Mouse (Mus musculus): ENCODE results near the gene Tspan2.

Tspan2 gene

GRCm38 (mm10) chr3:102735031-102735558, 766 bp downstream of the Tspan2 start:
- 2% methylated on average over 33 of the region's 33 CpGs for WGBS

GRCm38 (mm10) chr3:102735638-102736037, 1.3 kb downstream of the Tspan2 start:
- 56% methylated on average over 6 of the region's 6 CpGs for WGBS

DNA sequence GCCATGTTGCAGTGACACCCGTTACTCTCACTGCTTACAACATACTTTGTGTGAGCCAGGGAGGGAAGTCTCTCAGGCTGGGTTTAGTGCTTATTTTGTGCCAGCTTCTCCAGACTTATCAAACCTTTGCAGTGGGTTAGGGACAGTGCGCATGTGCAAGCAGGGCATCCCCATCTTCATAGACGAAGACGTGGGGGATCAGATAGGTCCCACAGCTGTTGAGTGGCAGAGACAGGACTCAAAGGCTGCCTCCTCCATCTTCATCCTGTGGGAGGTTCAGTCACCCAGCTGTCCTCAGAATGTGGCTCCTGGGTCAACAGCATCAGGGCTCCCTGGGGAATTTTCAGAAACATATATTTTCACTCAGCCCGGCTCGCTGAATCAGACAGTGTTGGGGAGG, 2.1 kb downstream of the Tspan2 start:
- 74% methylated on average over 6 of the region's 6 CpGs for WGBS

DNA sequence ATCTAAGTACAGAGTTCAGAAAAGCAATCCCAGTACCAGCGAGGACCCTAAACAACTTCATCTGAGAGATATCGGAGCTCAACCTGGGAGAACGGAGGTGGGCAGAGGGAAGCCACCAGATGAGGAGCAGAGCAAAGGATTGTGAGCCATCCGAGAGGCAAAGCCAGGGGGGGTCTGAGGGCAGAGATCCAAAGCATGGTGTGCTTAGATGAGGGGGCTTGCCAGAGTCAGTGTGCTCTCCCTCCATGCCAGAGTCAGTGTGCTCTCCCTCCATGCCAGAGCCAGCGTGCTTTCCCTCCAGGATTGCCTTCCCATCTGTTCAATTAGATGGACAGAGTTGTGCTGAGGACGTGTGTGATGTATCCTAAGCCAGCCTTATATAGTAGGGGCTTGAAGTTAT, 2.8 kb downstream of the Tspan2 start:
- WGBS: 82% methylated on average over 6 of the region's 6 CpGs

- whole genome bisulfite sequencing: 55% methylated on average over 10 of the region's 10 CpGs
Observed at GRCm38 (mm10) chr3:102738161-102738901, 4.0 kb downstream of the Tspan2 start.

GRCm38 (mm10) chr3:102738926-102739325, 4.6 kb downstream of the Tspan2 start:
- WGBS: 70% methylated on average over 6 of the region's 6 CpGs

GRCm38 (mm10) chr3:102742725-102743124, 8.4 kb downstream of the Tspan2 start:
- 69% methylated on average over 4 of the region's 4 CpGs for WGBS

DNA sequence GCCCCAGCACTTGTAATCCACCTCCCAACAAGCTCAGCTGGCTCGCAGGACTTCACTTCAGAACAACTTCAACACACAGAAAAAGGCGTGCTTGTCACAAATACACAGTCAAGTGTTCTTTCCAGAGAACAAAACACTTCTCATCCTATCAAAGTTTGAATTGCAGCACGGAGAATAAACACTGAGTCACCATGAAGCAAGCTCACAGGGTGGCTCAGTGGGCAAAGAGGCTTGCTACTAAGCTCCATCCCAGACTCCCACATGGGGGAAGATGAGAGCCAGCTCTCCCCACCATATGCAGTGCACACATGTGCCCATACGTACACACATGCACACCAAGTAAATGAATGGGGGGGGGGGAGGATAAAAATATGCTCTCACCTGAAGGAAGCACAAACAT, 8.9 kb downstream of the Tspan2 start:
- WGBS: 53% methylated on average over 4 of the region's 4 CpGs

DNA sequence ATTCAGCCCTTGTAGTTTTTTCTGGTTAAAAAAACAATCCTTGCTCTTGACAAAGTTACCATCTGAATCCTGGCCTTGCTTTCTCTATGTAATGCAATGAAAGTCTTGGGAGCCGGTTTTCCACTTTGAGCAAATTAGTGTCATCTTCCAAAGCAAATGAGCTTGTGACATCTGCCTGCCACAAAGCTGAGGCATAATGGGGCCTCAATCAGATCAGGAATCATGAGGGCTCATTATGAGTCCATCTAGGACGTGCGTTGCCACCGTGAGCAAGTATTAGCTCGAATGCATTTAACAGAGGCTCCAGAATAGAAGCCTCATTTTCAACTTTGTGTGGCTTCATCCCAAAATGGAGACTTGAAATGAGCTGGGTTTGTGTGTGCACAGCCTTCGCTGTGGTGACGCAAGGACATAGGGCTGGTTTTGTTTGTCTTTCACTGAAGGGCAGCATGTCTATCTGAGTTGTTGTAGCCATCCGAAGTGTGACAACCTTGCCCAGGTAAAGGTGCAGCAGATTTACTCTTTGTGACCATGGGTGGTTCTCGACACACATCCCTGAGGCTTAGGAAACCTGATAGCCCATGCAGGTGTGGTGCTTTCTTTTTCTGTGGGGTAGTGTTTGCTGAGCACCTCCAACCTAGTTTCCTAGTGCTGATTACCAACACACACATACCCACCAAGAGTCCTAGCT, 9.6 kb downstream of the Tspan2 start:
- 71% methylated on average over 9 of the region's 9 CpGs for WGBS

GRCm38 (mm10) chr3:102744657-102745056, 10.3 kb downstream of the Tspan2 start:
- 31% methylated on average over 5 of the region's 5 CpGs for WGBS

- WGBS: 61% methylated on average over 4 of the region's 4 CpGs
Observed at GRCm38 (mm10) chr3:102746174-102746573, 11.8 kb downstream of the Tspan2 start.

DNA sequence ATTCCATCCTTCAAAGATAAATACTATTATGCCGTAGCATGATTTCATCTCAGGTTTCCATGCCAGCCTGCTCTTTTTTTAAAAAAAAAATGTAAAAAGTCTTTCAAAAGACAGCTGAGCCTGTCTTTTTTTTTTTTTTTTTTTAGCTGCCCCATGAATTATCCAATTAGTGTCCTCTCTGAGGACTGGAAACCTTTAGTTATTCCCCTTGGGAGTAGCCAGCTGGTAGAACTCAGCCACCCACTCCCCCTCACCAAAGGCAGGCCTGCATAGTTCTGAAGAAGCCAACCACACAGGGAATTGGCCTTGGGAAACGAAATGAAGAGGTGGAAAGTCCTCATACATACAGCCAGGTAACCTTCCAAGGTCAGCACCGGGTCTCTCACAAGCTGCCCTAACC, 13.7 kb downstream of the Tspan2 start:
- WGBS: 69% methylated on average over 3 of the region's 3 CpGs

- WGBS: 69% methylated on average over 5 of the region's 5 CpGs
Observed at GRCm38 (mm10) chr3:102748686-102749085, 14.4 kb downstream of the Tspan2 start.

DNA sequence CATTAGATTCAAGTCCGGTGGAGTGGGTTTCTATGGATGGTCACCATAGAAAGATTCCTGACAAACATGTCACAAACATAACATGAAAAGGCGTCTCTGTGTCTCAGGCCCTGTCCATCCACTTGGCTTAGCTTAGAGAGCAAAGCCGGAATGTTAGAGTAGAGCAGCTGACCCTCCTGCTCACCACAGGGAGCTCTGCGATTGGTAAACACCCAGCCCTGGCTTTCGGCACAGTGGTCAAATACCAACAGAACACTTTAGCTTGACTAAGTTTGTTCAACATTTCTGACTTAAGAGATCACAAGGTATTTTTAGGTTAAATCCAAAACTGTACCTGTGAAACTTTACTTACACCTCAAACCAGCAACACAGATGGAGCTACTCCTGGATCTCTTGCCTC, 16.8 kb downstream of the Tspan2 start:
- WGBS: 81% methylated on average over 5 of the region's 5 CpGs

- 94% methylated on average over 3 of the region's 3 CpGs for WGBS
Observed at GRCm38 (mm10) chr3:102751536-102751935, 17.2 kb downstream of the Tspan2 start.

GRCm38 (mm10) chr3:102752053-102752452, 17.7 kb downstream of the Tspan2 start:
- 91% methylated on average over 4 of the region's 4 CpGs for WGBS

DNA sequence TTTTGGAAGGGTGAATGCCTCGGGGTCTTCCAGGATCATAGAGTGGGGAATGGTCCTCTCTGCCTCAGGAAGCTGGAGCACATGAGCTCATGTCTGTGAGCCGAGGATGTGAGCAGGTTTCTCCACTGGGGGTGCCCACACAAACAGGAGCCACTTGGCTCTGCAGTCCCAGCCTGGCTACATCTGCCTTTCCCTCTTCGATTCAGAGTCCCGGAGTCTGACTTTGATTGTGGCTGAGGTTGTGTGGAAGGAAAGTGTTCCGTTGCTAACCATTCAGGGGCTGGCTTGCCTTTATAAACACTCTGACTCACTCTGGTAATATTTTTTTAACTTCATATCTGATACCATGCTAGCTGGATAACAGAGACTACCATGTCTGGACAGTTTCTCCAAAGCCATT, 18.1 kb downstream of the Tspan2 start:
- whole genome bisulfite sequencing: 45% methylated on average over 5 of the region's 5 CpGs

DNA sequence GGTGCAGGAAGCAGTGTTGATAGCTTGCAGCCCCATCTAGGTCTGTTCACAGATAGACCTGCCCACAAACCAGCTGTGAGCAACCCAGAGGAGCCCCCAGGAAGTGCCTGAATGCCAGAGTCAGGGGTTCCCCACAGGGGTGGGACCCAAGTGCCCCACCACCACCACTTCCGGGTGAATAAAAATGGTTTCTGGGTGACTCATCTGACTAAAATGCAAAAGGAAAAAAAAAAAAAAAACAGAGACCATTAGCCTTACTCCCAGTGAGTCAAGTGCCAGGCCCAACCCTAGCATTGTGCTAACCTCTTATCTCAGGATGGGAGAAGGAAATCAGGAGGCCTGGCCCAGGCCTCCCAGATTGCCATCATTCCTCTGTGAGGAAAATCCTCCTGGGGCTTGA, 21.5 kb downstream of the Tspan2 start:
- 59% methylated on average over 1 of the region's 1 CpGs for WGBS

DNA sequence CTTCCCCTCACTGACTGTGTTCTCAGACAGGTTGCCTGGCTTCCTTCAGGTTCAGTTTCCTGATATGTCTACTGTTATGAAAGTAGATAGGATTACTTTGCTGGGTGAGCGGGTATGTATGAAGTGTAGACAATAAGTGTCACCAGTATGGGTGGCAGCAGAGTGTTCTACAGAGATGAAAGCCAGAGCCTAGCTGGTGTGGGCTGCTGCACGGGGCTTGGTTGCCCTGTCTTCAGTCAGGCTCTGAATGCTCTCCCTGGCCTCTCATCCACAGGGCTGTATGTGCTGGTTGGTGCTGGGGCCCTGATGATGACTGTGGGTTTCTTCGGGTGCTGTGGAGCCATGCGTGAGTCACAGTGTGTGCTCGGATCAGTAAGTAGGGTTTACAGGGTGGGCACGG, 22.7 kb downstream of the Tspan2 start:
- WGBS: 74% methylated on average over 6 of the region's 6 CpGs

DNA sequence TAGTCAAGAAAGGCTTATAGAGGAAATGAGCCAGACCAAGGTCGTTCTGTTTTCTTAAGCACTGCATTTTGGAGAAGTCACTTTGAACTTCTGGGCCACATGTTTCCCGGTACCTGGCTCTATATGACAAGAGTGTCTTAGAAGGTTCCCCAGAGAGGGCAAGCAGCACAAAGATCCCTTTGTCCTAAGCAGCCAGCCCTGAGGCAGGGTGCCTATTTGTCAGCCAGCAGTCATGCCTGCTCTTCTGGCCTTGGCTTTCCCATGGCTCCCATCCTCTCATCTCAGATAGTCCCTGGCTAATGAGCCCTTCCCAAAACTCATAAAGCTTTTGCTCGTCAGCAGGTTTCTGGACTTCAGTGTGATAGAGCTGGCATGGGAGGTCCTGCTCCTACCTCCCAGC, 25.9 kb downstream of the Tspan2 start:
- WGBS: 70% methylated on average over 3 of the region's 3 CpGs

GRCm38 (mm10) chr3:102762388-102762787, 28.1 kb downstream of the Tspan2 start:
- WGBS: 61% methylated on average over 3 of the region's 3 CpGs

DNA sequence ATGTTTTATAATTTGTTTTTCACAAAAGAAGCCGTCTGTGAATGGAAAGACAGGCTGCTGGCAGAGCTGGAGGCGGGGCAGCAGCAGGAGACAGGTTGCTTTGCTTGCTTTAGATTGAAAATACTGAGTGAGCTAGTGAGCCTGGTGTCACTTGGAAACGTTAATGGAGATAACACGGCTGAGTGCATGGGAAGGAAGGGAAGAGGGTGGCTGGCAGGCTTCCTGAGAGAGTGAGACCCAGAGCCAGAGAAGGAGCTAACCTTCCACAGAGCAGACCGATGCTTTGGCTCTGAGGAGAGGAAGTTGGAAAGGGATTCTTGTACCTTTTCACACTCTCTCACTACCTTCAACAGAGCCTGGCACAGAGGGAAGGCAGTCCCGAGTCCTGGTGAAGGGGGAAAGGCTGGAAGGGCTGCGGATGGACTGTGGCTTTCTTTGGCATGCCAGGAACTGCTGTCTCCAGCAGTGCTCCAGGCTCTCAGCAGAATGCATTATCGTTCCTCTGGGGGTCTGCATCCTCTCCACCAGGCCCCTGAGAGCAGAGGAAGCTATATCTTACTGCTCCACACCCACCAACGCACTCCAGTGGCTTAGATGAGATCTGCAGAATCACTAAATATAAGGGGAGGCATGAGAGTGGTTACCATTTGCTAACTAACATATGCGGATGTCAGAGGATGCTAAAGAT, 29.5 kb downstream of the Tspan2 start:
- 29% methylated on average over 10 of the region's 10 CpGs for WGBS

DNA sequence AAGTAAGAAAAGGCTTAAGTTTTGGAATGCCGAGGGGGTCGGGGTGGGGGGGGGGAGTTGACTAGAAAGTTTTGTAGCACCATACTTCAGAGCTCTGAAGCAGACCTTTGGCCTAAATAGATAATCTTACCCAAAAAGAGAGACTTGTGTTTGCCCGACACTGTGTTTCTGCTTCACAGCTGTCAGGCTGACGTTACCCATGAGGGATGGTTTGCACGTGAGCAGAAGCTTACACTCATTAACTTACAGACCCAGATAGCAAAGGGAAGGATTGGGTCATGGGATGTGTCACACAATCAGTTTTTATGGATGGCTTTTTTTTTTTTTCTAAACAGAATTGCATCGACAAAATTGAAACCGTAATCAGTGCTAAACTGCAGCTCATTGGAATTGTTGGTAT, 30.5 kb downstream of the Tspan2 start:
- 86% methylated on average over 7 of the region's 7 CpGs for WGBS

Data from cerebral cortex, adult 2 months (tissue).